ENCODE assay signal across 18 mouse cellular contexts in genomic region chr19:53823847-53824246, GRCm38 (mm10).
A peak's percentile ranks its signal among the peaks of the same experiment; 100 is the strongest.
DNase-seq lines count a peak whose midpoint lies in the region; ATAC-seq and TF ChIP-seq lines count a peak whose summit lies in the region.
"Had no signal": no experiment of that assay in that cellular context is flagged by ENCODE, and none has a peak within 500 bp of the region (broad histone marks: within the 10 kb centered on the region; RNA-seq: fewer than 3 reads in every experiment).

No protein-coding gene starts in this region.

- H3K9ac ChIP-seq in intestine, embryonic 15.5 days = no peak overlapping the region
- no peak overlapping the region for H3K9ac ChIP-seq in intestine, postnatal 0 days (ENCODE audit: low read depth, low read length)
- peak overlapping the region; percentile 40; the same call in 1 of the 2 replicates for H3K9ac ChIP-seq in heart, embryonic 16.5 days (ENCODE audit: low read length)
- no peak overlapping the region for H3K9ac ChIP-seq in liver, postnatal 0 days (replicated peaks)
- H3K9ac ChIP-seq: forebrain, embryonic 13.5 days; lung, embryonic 14.5 days had no signal

- no peak for TF ChIP-seq CTCF in intestine, postnatal 0 days (IDR thresholded peaks at IDR 0.05; ENCODE audit: low read depth)
- TF ChIP-seq CTCF in liver, postnatal 0 days (IDR thresholded peaks at IDR 0.05; ENCODE audit: low read depth) = no peak

- H3K4me1 ChIP-seq in intestine, embryonic 15.5 days (replicated peaks) = peaks cover 12% of the 10 kb centered on the region; the same call in 1 of the 2 replicates
- no peaks in the 10 kb centered on the region for H3K4me1 ChIP-seq in intestine, postnatal 0 days (replicated peaks; ENCODE audit: control insufficient read depth, insufficient read depth, low read length)
- peaks cover 22% of the 10 kb centered on the region for H3K4me1 ChIP-seq in heart, embryonic 16.5 days (ENCODE audit: control insufficient read depth, insufficient read depth, low read length)
- H3K4me1 ChIP-seq in liver, postnatal 0 days (ENCODE audit: insufficient read depth) = peaks cover 9% of the 10 kb centered on the region; the same call in 1 of the 2 replicates
- H3K4me1 ChIP-seq: midbrain, embryonic 15.5 days had no signal

- H3K4me3 ChIP-seq in intestine, embryonic 15.5 days (replicated peaks) = no peak overlapping the region
- no peak overlapping the region for H3K4me3 ChIP-seq in intestine, postnatal 0 days (ENCODE audit: low read depth, low read length)
- no peak overlapping the region for H3K4me3 ChIP-seq in heart, embryonic 16.5 days (ENCODE audit: low read length)
- no peak overlapping the region for H3K4me3 ChIP-seq in liver, postnatal 0 days (ENCODE audit: low read depth, low read length)

- TF ChIP-seq EP300 in liver, postnatal 0 days (IDR thresholded peaks at IDR 0.05; ENCODE audit: low read depth) = no peak

- no peaks in the 10 kb centered on the region for H3K9me3 ChIP-seq in intestine, embryonic 15.5 days
- no peaks in the 10 kb centered on the region for H3K9me3 ChIP-seq in intestine, postnatal 0 days (ENCODE audit: control insufficient read depth)
- no peaks in the 10 kb centered on the region for H3K9me3 ChIP-seq in heart, embryonic 16.5 days (replicated peaks; ENCODE audit: control insufficient read depth, low read length)
- H3K9me3 ChIP-seq in liver, postnatal 0 days (ENCODE audit: low read length) = no peaks in the 10 kb centered on the region
- H3K9me3 ChIP-seq: forebrain, embryonic 13.5 days; hindbrain, embryonic 13.5 days; midbrain, embryonic 15.5 days had no signal

- no peaks in the 10 kb centered on the region for H3K36me3 ChIP-seq in intestine, embryonic 15.5 days
- no peaks in the 10 kb centered on the region for H3K36me3 ChIP-seq in intestine, postnatal 0 days (ENCODE audit: control insufficient read depth, insufficient read depth)
- peaks cover 8% of the 10 kb centered on the region for H3K36me3 ChIP-seq in heart, embryonic 16.5 days (ENCODE audit: control insufficient read depth, insufficient read depth)
- no peaks in the 10 kb centered on the region for H3K36me3 ChIP-seq in liver, postnatal 0 days (replicated peaks; ENCODE audit: insufficient read depth, low read length)
- H3K36me3 ChIP-seq: hindbrain, embryonic 13.5 days; midbrain, embryonic 15.5 days had no signal

- WGBS in intestine, embryonic 15.5 days = 30% methylated on average over 6 of the region's 6 CpGs
- 25% methylated on average over 6 of the region's 6 CpGs for WGBS in intestine, postnatal 0 days
- WGBS in heart, embryonic 16.5 days = 27% methylated on average over 6 of the region's 6 CpGs
- 55% methylated on average over 6 of the region's 6 CpGs for WGBS in liver, postnatal 0 days (ENCODE audit: insufficient replicate concordance)

- no peaks in the 10 kb centered on the region for H3K27me3 ChIP-seq in intestine, embryonic 15.5 days (replicated peaks)
- no peaks in the 10 kb centered on the region for H3K27me3 ChIP-seq in intestine, postnatal 0 days (replicated peaks; ENCODE audit: control insufficient read depth, insufficient read depth, low read length)
- no peaks in the 10 kb centered on the region for H3K27me3 ChIP-seq in heart, embryonic 16.5 days (ENCODE audit: control insufficient read depth, insufficient read depth, low read length)
- H3K27me3 ChIP-seq in liver, postnatal 0 days (ENCODE audit: insufficient read depth, low read length) = no peaks in the 10 kb centered on the region
- H3K27me3 ChIP-seq: forebrain, embryonic 13.5 days; hindbrain, embryonic 13.5 days; midbrain, embryonic 15.5 days; Patski had no signal

- H3K4me2 ChIP-seq in intestine, embryonic 15.5 days (replicated peaks) = no peak overlapping the region
- H3K4me2 ChIP-seq in intestine, postnatal 0 days (replicated peaks; ENCODE audit: low read depth) = no peak overlapping the region
- H3K4me2 ChIP-seq in heart, embryonic 16.5 days (ENCODE audit: low read depth, low read length) = no peak overlapping the region
- H3K4me2 ChIP-seq in liver, postnatal 0 days (ENCODE audit: low read depth, low read length) = 0 out of 2 replicates have a peak overlapping the region, but pooled peaks have one; percentile 64

- 0 out of 2 replicates have a peak, but pooled peaks have one; percentile 21 for ATAC-seq in intestine, embryonic 15.5 days
- ATAC-seq in intestine, postnatal 0 days = no peak
- peak; percentile 45; the same call in 1 of the 2 replicates for ATAC-seq in heart, embryonic 16.5 days (replicated peaks; ENCODE audit: extremely low read depth, insufficient read depth, low FRiP score)
- ATAC-seq in liver, postnatal 0 days = no peak
- no peak for ATAC-seq in megakaryocyte-erythroid progenitor cell, adult 5-6 weeks (replicated peaks; ENCODE audit: low FRiP score, low TSS enrichment, poor library complexity, severe bottlenecking)
- ATAC-seq: forebrain, embryonic 13.5 days; midbrain, embryonic 15.5 days; Patski had no signal

- no peak overlapping the region for H3K27ac ChIP-seq in intestine, embryonic 15.5 days
- H3K27ac ChIP-seq in intestine, postnatal 0 days (ENCODE audit: low read depth, low read length) = no peak overlapping the region
- H3K27ac ChIP-seq in heart, embryonic 16.5 days (ENCODE audit: low read length) = peak overlapping the region; percentile 72
- no peak overlapping the region for H3K27ac ChIP-seq in liver, postnatal 0 days (ENCODE audit: low read depth)
- H3K27ac ChIP-seq: forebrain, embryonic 13.5 days; hindbrain, embryonic 13.5 days had no signal

- DNase-seq in embryo, embryonic 10 days (ENCODE audit: low spot score) = peak; percentile 35
- DNase-seq in embryo, embryonic 9.5 days (ENCODE audit: extremely low spot score) = no peak
- no peak for DNase-seq in liver, postnatal 0 days
- DNase-seq in adrenal gland, postnatal 4 days (ENCODE audit: low spot score in 2 of 2) = no peak
- DNase-seq: cerebellum, adult 9-10 months; kidney, adult 8-10 months; layer of hippocampus, adult 9-11 months; lung, embryonic 14.5 days; right cerebral cortex, postnatal 4 days; thymus, postnatal 36 days had no signal

Comparison
In these comparisons a context has a peak if more than half of its experiments do, and no peak if none do; other contexts are left out.
1. ATAC-seq: peak in intestine, embryonic 15.5 days (single experiment) and heart, embryonic 16.5 days (single experiment); none in intestine, postnatal 0 days (single experiment), liver, postnatal 0 days (single experiment) and megakaryocyte-erythroid progenitor cell, adult 5-6 weeks (single experiment).